Mouse (Mus musculus) CH12.LX (cell line): ENCODE data around the gene Epas1. TPM values are rescaled to one million over a fixed set of nuclear protein-coding genes. Genes with fewer than 3 reads are reported as not detected.

Experiments used
- DNase-seq: peaks from one replicate; pipeline ENCODE4 v3.0.0-alpha.2; 2013; ENCODE audit errors: extremely low read depth
- H3K27ac ChIP-seq: 2 replicates; pipeline ENCODE4 v1.5.1; 2012; ENCODE audit warnings: low read depth, mild to moderate bottlenecking, control low read depth, moderate library complexity; ENCODE audit not compliant: insufficient read depth
- H3K27me3 ChIP-seq: replicated peaks from 2 replicates; pipeline ENCODE3; 2012; ENCODE audit warnings: inconsistent platforms
- H3K36me3 ChIP-seq, 2 experiments: replicated peaks in 1 of 2; 2 replicates each; pipeline versions ENCODE3 to v1.6.1; 2012; ENCODE audit warnings: inconsistent platforms in 1 of 2, low read length in 1 of 2, mild to moderate bottlenecking in 1 of 2, mixed read lengths in 1 of 2, moderate library complexity in 1 of 2; ENCODE audit not compliant: control insufficient read depth in 1 of 2, insufficient read depth in 1 of 2
- H3K4me1 ChIP-seq, 2 experiments: 2 replicates each; pipeline ENCODE4 v1.6.1; 2012; ENCODE audit warnings: inconsistent platforms in 1 of 2, moderate library complexity in 1 of 2; ENCODE audit not compliant: insufficient read depth in 2 of 2, control insufficient read depth in 1 of 2
- H3K4me2 ChIP-seq: 2 replicates; pipeline ENCODE4 v1.6.1; 2012; ENCODE audit warnings: low read depth, mild to moderate bottlenecking, control low read depth; ENCODE audit not compliant: poor library complexity, insufficient read depth, severe bottlenecking
- H3K4me3 ChIP-seq, 3 experiments: fragments of 150-350 bp in 1 of 3; sonication (generic) in 1 of 3; replicated peaks in 1 of 3; 2 replicates each; pipeline versions ENCODE3 to v1.5.1; 2011 to 2012; ENCODE audit warnings: low read depth in 2 of 3, low read length in 2 of 3, mild to moderate bottlenecking in 2 of 3, moderate library complexity in 2 of 3, control low read depth in 1 of 3, improper control_type of control experiment in 1 of 3, inconsistent platforms in 1 of 3, mixed read lengths in 1 of 3; ENCODE audit not compliant: poor library complexity in 1 of 3
- H3K79me2 ChIP-seq: replicated peaks from 2 replicates; pipeline ENCODE4 v1.6.1; 2012; ENCODE audit warnings: mild to moderate bottlenecking, moderate library complexity; ENCODE audit not compliant: control insufficient read depth, poor library complexity, insufficient read depth, severe bottlenecking; ENCODE audit errors: extremely low read depth
- H3K9ac ChIP-seq: 2 replicates; pipeline ENCODE4 v1.6.1; 2012; ENCODE audit warnings: low read depth, mild to moderate bottlenecking, control low read depth, moderate library complexity; ENCODE audit not compliant: insufficient read depth
- H3K9me3 ChIP-seq: replicated peaks from 2 replicates; pipeline ENCODE3; 2012; ENCODE audit warnings: low read length, inconsistent platforms, mixed read lengths
- E2F4 ChIP-seq: IDR thresholded peaks from 2 replicates; pipeline ENCODE4 v1.6.1; 2011; ENCODE audit warnings: low read depth, low read length, improper control_type of control experiment; ENCODE audit not compliant: insufficient replicate concordance
- HCFC1 ChIP-seq: IDR thresholded peaks from 2 replicates; pipeline ENCODE4 v1.6.1; 2012; ENCODE audit warnings: low read depth, mild to moderate bottlenecking, inconsistent platforms, low read length, improper control_type of control experiment
- JUN ChIP-seq: IDR thresholded peaks from 2 replicates; pipeline ENCODE4 v1.6.1; 2011; ENCODE audit warnings: low read depth, mild to moderate bottlenecking, low read length, improper control_type of control experiment, moderate library complexity; ENCODE audit not compliant: insufficient read depth
- MAX ChIP-seq: IDR thresholded peaks from 2 replicates; pipeline ENCODE4 v1.6.1; 2011; ENCODE audit warnings: low read length, improper control_type of control experiment
- NRF1 ChIP-seq: IDR thresholded peaks from 2 replicates; pipeline ENCODE4 v1.6.1; 2014; ENCODE audit warnings: low read depth, mild to moderate bottlenecking, inconsistent platforms, low read length, improper control_type of control experiment, moderate library complexity
- PAX5 ChIP-seq: IDR thresholded peaks from 2 replicates; pipeline ENCODE4 v1.6.1; 2012; ENCODE audit warnings: low read length, inconsistent platforms, mixed read lengths
- POLR2A ChIP-seq: IDR thresholded peaks from 2 replicates; pipeline ENCODE4 v1.6.1; 2011; ENCODE audit warnings: low read depth, mild to moderate bottlenecking, improper control_type of control experiment, low read length
- SIN3A ChIP-seq: IDR thresholded peaks from 2 replicates; pipeline ENCODE4 v1.6.1; 2012; ENCODE audit warnings: low read length, improper control_type of control experiment, inconsistent platforms
- TBP ChIP-seq: conservative IDR thresholded peaks from 2 replicates; pipeline ENCODE4 v1.6.1; 2011; ENCODE audit warnings: low read depth, low read length, improper control_type of control experiment
- TCF12 ChIP-seq: IDR thresholded peaks from 2 replicates; pipeline ENCODE4 v1.6.1; 2014; ENCODE audit warnings: low read depth, mild to moderate bottlenecking, inconsistent platforms, low read length, improper control_type of control experiment
- USF2 ChIP-seq: conservative IDR thresholded peaks from 2 replicates; pipeline ENCODE4 v1.6.1; 2011; ENCODE audit warnings: low read depth, low read length, improper control_type of control experiment
- dilution Hi-C: fragments of 300-500 bp; cut with MboI; formaldehyde crosslinking; loops from 2 replicates; pipeline ENCODE4 v1.14.3; 2020; ENCODE audit warnings: low sequenced_read_pairs; ENCODE audit not compliant: extremely low pct_unique_long_range_greater_than_20kb, extremely low pct_ligation_motif_present
- in situ Hi-C: fragments of 300-500 bp; cut with MboI; formaldehyde crosslinking; loops from 3 replicates; pipeline ENCODE4 v1.14.3; 2019; ENCODE audit warnings: low sequenced_read_pairs, low pct_ligation_motif_present, low pct_unique_long_range_greater_than_20kb, mixed read lengths
- polyA plus RNA-seq: library from polyadenylated mRNA; unstranded; fragments of >175 nt; gene quantifications from 2 replicates; pipeline ENCODE4 v1.2.1, GENCODE M21; 2012; ENCODE audit warnings: low read depth; ENCODE audit not compliant: insufficient read length
- total RNA-seq, 2 experiments: library from RNA; depleted of rRNA; stranded (reverse); fragments of 300-350 nt in 1 of 2; fragments of >200 nt in 1 of 2; gene quantifications; 2 replicates each; pipeline ENCODE4 v1.2.3; 2012 to 2014

Epas1 gene
- total and polyA plus RNA-seq, 3 experiments: 0.08 to 0.14 (median 0.11) TPM

DNA sequence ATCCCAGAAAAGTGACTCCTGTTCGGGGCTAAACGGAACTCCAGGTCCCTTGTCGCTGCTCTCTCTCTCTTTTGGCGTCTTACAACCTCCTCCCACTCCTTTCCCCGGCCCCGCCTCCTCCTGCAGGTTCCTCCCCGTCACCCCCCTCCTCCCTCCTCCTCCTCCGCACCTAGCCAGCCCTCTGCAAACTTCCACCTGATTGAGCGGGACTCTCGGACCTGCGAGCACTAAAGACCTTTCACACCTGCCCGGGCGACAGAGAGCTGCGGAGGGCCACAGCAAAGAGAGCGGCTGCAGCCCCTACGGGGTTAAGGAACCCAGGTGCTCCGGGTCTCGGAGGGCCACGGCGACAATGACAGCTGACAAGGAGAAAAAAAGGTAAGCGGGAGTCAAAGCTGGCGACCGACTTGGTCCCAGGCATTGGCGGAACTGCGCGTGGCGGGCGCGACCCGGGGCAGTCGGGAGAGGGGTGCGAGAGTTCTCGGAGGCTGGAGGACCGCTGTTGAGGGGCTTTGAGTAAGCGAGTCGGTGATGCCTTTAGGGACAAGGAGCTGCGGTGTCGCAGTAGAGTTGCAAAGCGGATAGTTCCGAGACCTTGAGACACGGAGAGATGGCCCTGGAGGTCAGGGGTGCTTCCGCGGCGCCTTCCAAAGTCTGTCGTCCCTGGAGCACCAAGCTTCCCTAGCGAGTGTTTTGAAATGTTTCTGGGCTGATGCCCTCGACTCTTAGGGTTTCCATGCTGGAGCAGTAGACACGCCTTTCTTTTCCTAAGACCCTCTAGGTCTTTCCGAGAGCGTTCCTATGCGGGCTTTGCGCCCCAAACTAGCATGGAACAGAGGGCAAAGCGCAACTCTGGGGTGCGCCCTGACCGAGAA, 668 bp downstream of the Epas1 start:
- Histone ChIP-seq H3K9me3 (peaks cover 17% of the 10 kb centered on the region), H3K27ac (no peak overlapping the region), H3K79me2 (no peaks in the 10 kb centered on the region), H3K36me3 (no peaks in the 10 kb centered on the region), H3K9ac (no peak overlapping the region), H3K4me3 (no peak overlapping the region), H3K4me2 (no peak overlapping the region), H3K4me1 (peaks cover 0 to 5% of the 10 kb centered on the region in 2 experiments; a peak in 1 of 4 replicates), H3K27me3 (peaks cover 12% of the 10 kb centered on the region)
- dilution Hi-C loops (loop anchor here (25.0 kb wide), 1 partner anchor 92 kb away; no protein-coding TSS in a partner anchor), in situ Hi-C loops (no loop called here)
- no peak for DNase-seq
- TF ChIP-seq PAX5: no peak
- TF ChIP-seq MAX: no peak
- no peak for TF ChIP-seq E2F4
- TF ChIP-seq TCF12: 0 out of 2 replicates have a peak, but pooled peaks have one; percentile 1
- TF ChIP-seq HCFC1: no peak
- no peak for TF ChIP-seq JUN
- TF ChIP-seq, all 38 proteins: peak for 1

DNA sequence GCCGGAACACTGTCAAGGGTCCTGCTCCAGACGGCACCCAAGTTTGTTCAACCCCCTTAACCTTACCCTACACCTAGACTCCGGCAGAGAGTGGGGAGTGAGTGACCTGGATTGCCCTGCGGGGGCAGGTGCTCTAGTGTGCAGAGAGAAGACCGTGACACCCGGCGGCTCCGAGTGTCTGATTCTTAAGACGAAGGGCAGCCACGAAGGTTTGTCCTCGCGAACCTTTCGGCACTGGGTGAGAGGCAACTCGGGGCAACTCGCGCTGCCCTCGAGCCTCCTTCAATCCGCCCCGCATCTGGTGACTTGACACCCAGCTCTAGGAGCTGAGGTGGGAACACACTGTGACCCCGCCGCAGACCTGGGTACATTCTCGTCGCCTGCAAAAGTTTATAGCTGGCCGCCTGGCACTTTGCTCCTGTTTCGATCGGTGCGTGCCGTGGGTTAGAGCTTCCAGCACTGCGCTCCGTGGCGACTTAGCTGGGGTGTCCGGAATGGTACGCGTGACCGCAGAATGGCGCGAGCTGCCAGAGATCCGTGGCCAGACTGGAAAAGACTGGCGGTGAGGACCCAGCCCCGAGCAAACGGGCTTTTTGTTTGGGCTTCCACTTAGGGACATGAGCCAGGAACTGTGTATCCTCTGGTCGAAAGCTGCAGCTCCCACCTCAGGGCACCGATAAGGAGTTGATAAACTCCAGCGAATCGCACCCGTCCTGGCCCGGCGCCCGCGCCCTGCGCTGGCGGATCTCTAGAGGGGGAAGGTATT, 1.5 kb downstream of the Epas1 start:
- DNase-seq: no peak
- Histone ChIP-seq H3K79me2 (no peaks in the 10 kb centered on the region), H3K27ac (no peak overlapping the region), H3K4me3 (no peak overlapping the region), H3K4me1 (peaks cover 0 to 5% of the 10 kb centered on the region in 2 experiments; a peak in 1 of 4 replicates), H3K9me3 (peaks cover 17% of the 10 kb centered on the region), H3K36me3 (no peaks in the 10 kb centered on the region), H3K4me2 (no peak overlapping the region), H3K9ac (no peak overlapping the region), H3K27me3 (peaks cover 12% of the 10 kb centered on the region)
- in situ Hi-C loops (no loop called here), dilution Hi-C loops (loop anchor here (25.0 kb wide), 1 partner anchor 93 kb away; no protein-coding TSS in a partner anchor)
- TF ChIP-seq USF2 (no peak), SIN3A (no peak), TBP (no peak), NRF1 (no peak), POLR2A (no peak), TCF12 (no peak)
